Comparison of ENCODE assay signal across 8 mouse cellular contexts in the genomic region with DNA sequence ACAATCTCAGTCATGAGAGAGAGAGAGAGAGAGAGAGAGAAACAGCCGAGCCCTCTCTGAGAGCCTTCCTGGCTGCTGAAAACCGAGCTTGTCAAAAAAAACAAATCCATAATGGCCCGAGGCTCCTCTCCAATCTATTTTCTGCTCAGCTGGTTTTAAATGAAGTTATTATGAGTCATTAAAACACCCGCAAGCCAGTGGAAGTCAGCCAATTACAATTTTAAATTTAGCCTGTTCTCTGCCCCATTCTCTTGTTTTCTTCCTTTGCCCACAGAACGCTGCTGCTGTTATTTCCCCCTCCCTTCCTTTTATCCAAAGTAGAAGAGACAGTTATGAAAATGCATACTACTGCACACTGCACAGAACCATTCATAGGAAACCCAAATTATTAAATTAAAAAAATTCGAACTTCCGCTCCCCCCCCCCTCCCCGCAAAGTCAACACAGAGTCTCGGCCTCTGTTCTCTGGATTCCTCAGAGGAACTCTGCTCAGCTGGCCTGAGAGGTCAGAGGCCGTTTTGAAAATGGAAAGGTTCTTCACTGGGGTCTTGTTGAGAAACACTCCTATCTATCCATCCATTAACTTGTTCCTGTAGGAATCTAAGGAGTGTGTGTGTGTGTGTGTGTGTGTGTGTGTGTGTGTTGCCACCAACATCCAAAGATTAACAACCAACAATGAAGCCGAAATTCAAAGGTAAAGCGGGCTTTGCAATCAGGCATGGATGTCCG.
DNase-seq lines count a peak whose midpoint lies in the region; ATAC-seq and TF ChIP-seq lines count a peak whose summit lies in the region.

No protein-coding gene starts in this region.

- TF ChIP-seq CTCF in MEL (IDR thresholded peaks at IDR 0.05 in 2 of 3, conservative IDR thresholded peaks at IDR 0.05 in 1 of 3; ENCODE audit: control insufficient read depth in 1 of 3, insufficient read depth in 1 of 3, low read depth in 2 of 3, low read length in 3 of 3, poor library complexity in 1 of 3, severe bottlenecking in 1 of 3), result no peak

- no peak for TF ChIP-seq RAD21 in MEL (IDR thresholded peaks at IDR 0.05; ENCODE audit: low read depth, low read length)

- H3K9me3 ChIP-seq in heart, embryonic 11.5 days (replicated peaks; ENCODE audit: control insufficient read depth, low read length), result no peaks in the 10 kb centered on the region
- H3K9me3 ChIP-seq in MEL (replicated peaks; ENCODE audit: insufficient read depth, low read length), result no peaks in the 10 kb centered on the region
- no peaks in the 10 kb centered on the region for H3K9me3 ChIP-seq in embryonic facial prominence, embryonic 15.5 days (replicated peaks)
- no peaks in the 10 kb centered on the region for H3K9me3 ChIP-seq in midbrain, embryonic 11.5 days (ENCODE audit: control insufficient read depth, low read length)

- DNase-seq in heart, adult 11 months, result peak; percentile 97
- DNase-seq in MEL (ENCODE audit: low read depth, low spot score) (peak; percentile 60), MN1 (ENCODE audit: low spot score) (no peak)
- DNase-seq in kidney, adult 9 months, result peak; percentile 81
- no peak for DNase-seq in midbrain, embryonic 11.5 days (ENCODE audit: low spot score, missing footprints)
- no peak for DNase-seq in spleen, adult 12 weeks (ENCODE audit: low spot score)

- H3K27me3 ChIP-seq in heart, embryonic 11.5 days (ENCODE audit: control insufficient read depth, insufficient read depth, low read length), result 0 out of 2 replicates have a peak, but pooled peaks cover 2% of the 10 kb centered on the region
- H3K27me3 ChIP-seq in MEL (ENCODE audit: control insufficient read depth in 1 of 2, insufficient read depth in 2 of 2, low read length in 2 of 2), result peaks cover 2 to 4% of the 10 kb centered on the region in 2 experiments; a peak in 3 of 4 replicates
- peaks cover 31% of the 10 kb centered on the region for H3K27me3 ChIP-seq in embryonic facial prominence, embryonic 15.5 days
- H3K27me3 ChIP-seq in midbrain, embryonic 11.5 days (ENCODE audit: control insufficient read depth, insufficient read depth, low read length), result no peaks in the 10 kb centered on the region

- no peak overlapping the region for H3K27ac ChIP-seq in heart, embryonic 11.5 days (ENCODE audit: low read depth, low read length)
- H3K27ac ChIP-seq in MEL (ENCODE audit: control insufficient read depth, low read depth, low read length), result no peak overlapping the region
- H3K27ac ChIP-seq in embryonic facial prominence, embryonic 15.5 days (replicated peaks), result peak overlapping the region; percentile 55; the same call in 1 of the 2 replicates
- peak overlapping the region; percentile 32; the same call in 1 of the 2 replicates for H3K27ac ChIP-seq in midbrain, embryonic 11.5 days (ENCODE audit: low read depth, low read length)

- H3K36me3 ChIP-seq in heart, embryonic 11.5 days (ENCODE audit: control insufficient read depth, insufficient read depth, low read length), result no peaks in the 10 kb centered on the region
- H3K36me3 ChIP-seq in MEL (ENCODE audit: control insufficient read depth in 1 of 2, insufficient read depth in 2 of 2, low read length in 2 of 2), result no peaks in the 10 kb centered on the region; a peak in 1 of 4 replicates
- H3K36me3 ChIP-seq in embryonic facial prominence, embryonic 15.5 days, result no peaks in the 10 kb centered on the region
- H3K36me3 ChIP-seq in midbrain, embryonic 11.5 days (ENCODE audit: control insufficient read depth, insufficient read depth, low read length), result no peaks in the 10 kb centered on the region

- H3K4me3 ChIP-seq in heart, embryonic 11.5 days (ENCODE audit: low read depth, low read length), result no peak overlapping the region
- H3K4me3 ChIP-seq in MEL (ENCODE audit: control insufficient read depth in 1 of 2, insufficient read depth in 1 of 2, low read depth in 2 of 2, low read length in 2 of 2), result no peak overlapping the region
- H3K4me3 ChIP-seq in embryonic facial prominence, embryonic 15.5 days (replicated peaks), result no peak overlapping the region
- H3K4me3 ChIP-seq in midbrain, embryonic 11.5 days (ENCODE audit: low read depth, low read length), result no peak overlapping the region

- peaks cover 24% of the 10 kb centered on the region for H3K4me1 ChIP-seq in heart, embryonic 11.5 days (ENCODE audit: control insufficient read depth, insufficient read depth, low read length)
- no peaks in the 10 kb centered on the region for H3K4me1 ChIP-seq in MEL (ENCODE audit: control insufficient read depth in 1 of 2, insufficient read depth in 2 of 2, low read length in 2 of 2)
- peaks cover 67% of the 10 kb centered on the region for H3K4me1 ChIP-seq in embryonic facial prominence, embryonic 15.5 days
- peaks cover 52% of the 10 kb centered on the region for H3K4me1 ChIP-seq in midbrain, embryonic 11.5 days (ENCODE audit: control insufficient read depth, insufficient read depth, low read length)

- H3K4me2 ChIP-seq in heart, embryonic 11.5 days, result no peak overlapping the region
- 0 out of 2 replicates have a peak overlapping the region, but pooled peaks have one; percentile 19 for H3K4me2 ChIP-seq in embryonic facial prominence, embryonic 15.5 days (replicated peaks)
- H3K4me2 ChIP-seq in midbrain, embryonic 11.5 days, result no peak overlapping the region

- ATAC-seq in heart, embryonic 11.5 days (replicated peaks; ENCODE audit: insufficient number of reproducible peaks, low FRiP score, low TSS enrichment), result no peak
- ATAC-seq in embryonic facial prominence, embryonic 15.5 days (ENCODE audit: insufficient number of reproducible peaks, low FRiP score, low TSS enrichment, low read depth), result no peak
- peak; percentile 23; the same call in 1 of the 2 replicates for ATAC-seq in midbrain, embryonic 11.5 days (ENCODE audit: low FRiP score)

- no peak for TF ChIP-seq EP300 in MEL (IDR thresholded peaks at IDR 0.05; ENCODE audit: low read depth in 1 of 2, low read length in 2 of 2)

- TF ChIP-seq POLR2A in MEL (IDR thresholded peaks at IDR 0.05; ENCODE audit: control insufficient read depth in 1 of 2, insufficient read depth in 1 of 2, low read depth in 1 of 2, low read length in 2 of 2, poor library complexity in 1 of 2), result no peak

- WGBS in heart, embryonic 11.5 days (ENCODE audit: insufficient replicate concordance), result 53% methylated on average over 13 of the region's 13 CpGs
- 25% methylated on average over 13 of the region's 13 CpGs for WGBS in embryonic facial prominence, embryonic 15.5 days
- 34% methylated on average over 13 of the region's 13 CpGs for WGBS in midbrain, embryonic 11.5 days

- H3K9ac ChIP-seq in heart, embryonic 11.5 days (ENCODE audit: low read depth, low read length), result no peak overlapping the region
- H3K9ac ChIP-seq in MEL (ENCODE audit: control insufficient read depth, low read depth, low read length, poor library complexity, severe bottlenecking), result no peak overlapping the region
- H3K9ac ChIP-seq in embryonic facial prominence, embryonic 15.5 days, result no peak overlapping the region
- H3K9ac ChIP-seq in midbrain, embryonic 11.5 days (ENCODE audit: low read length), result no peak overlapping the region

- H3K79me2 ChIP-seq in MEL (ENCODE audit: control insufficient read depth, insufficient read depth, low read length, poor library complexity), result no peaks in the 10 kb centered on the region

TF ChIP-seq in MEL, 35 proteins besides CTCF, POLR2A, EP300 and RAD21:
- no peak for TF ChIP-seq POLR2AphosphoS5 (IDR thresholded peaks at IDR 0.05; ENCODE audit: borderline replicate concordance, low read depth, low read length)
- peak; percentile 80 for TF ChIP-seq ETS1 (IDR thresholded peaks at IDR 0.05; ENCODE audit: low read depth, low read length)
TF ChIP-seq in MEL: peak in this region for 1.

Comparison
In these comparisons a context has a peak if more than half of its experiments do, and no peak if none do; other contexts are left out.
1. DNase-seq: peak in heart, adult 11 months (single experiment), MEL (single experiment) and kidney, adult 9 months (single experiment); none in midbrain, embryonic 11.5 days (single experiment), MN1 (single experiment) and spleen, adult 12 weeks (single experiment).
2. H3K27ac ChIP-seq: peak in embryonic facial prominence, embryonic 15.5 days (single experiment) and midbrain, embryonic 11.5 days (single experiment); none in heart, embryonic 11.5 days (single experiment) and MEL (single experiment).